Mouse (Mus musculus): Measurements from ENCODE around the gene Spo11. TPM values are rescaled to one million over a fixed set of nuclear protein-coding genes. Genes with fewer than 3 reads are reported as not detected.

Gene Spo11
- total and polyA plus RNA-seq, 3 experiments = not detected

DNA sequence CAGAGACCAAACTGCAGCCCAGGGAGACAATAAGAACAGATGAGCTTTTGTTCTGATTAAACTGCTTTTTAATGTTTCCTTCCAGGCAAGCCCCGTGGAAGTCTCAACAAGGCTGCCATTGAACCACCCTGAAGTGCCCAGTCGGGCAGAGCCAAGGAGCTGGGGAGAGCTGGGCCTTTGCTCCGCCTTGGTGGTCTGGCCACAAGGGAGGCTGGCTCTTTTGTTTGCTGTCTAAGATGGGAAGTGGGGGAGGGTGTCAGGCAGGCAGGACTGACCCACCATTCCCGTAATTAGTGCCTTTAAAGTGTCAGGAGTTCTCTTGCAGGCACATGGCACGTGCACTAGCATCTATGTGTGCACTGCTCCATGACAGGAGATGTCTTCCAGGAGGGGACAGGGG, 18.9 kb upstream of the Spo11 start:
- no peak for DNase-seq (ENCODE audit: low spot score)
- Histone ChIP-seq H3K9me3 (replicated peaks) (peaks cover 43% of the 10 kb centered on the region), H3K4me3 (ENCODE audit: low read depth, low read length) (no peak overlapping the region), H3K36me3 (replicated peaks) (no peaks in the 10 kb centered on the region), H3K4me1 (ENCODE audit: insufficient read depth, low read depth, low read length) (no peaks in the 10 kb centered on the region), H3K27me3 (ENCODE audit: insufficient read depth, low read length) (no peaks in the 10 kb centered on the region; the same call in 1 of the 2 replicates)
- TF ChIP-seq CTCF (IDR thresholded peaks at IDR 0.05; ENCODE audit: low read depth, low read length) (no peak), POLR2AphosphoS5 (IDR thresholded peaks at IDR 0.05; ENCODE audit: insufficient replicate concordance, low read depth, low read length) (no peak), GATA1 (IDR thresholded peaks at IDR 0.05; ENCODE audit: borderline replicate concordance, low read length) (no peak), TAL1 (conservative IDR thresholded peaks at IDR 0.05; ENCODE audit: low read depth, low read length) (no peak), GATA2 (IDR thresholded peaks at IDR 0.05; ENCODE audit: borderline replicate concordance, low read depth, low read length) (no peak)
- ATAC-seq (ENCODE audit: extremely low read depth, insufficient number of reproducible peaks, low FRiP score, poor library complexity, severe bottlenecking) = no peak

- Histone ChIP-seq H3K9me3 (replicated peaks) (peaks cover 40% of the 10 kb centered on the region), H3K36me3 (replicated peaks) (no peaks in the 10 kb centered on the region), H3K4me1 (ENCODE audit: insufficient read depth, low read depth, low read length) (no peaks in the 10 kb centered on the region), H3K4me3 (ENCODE audit: low read depth, low read length) (no peak overlapping the region), H3K27me3 (ENCODE audit: insufficient read depth, low read length) (no peaks in the 10 kb centered on the region; the same call in 1 of the 2 replicates)
- ATAC-seq (ENCODE audit: extremely low read depth, insufficient number of reproducible peaks, low FRiP score, poor library complexity, severe bottlenecking) (no peak), DNase-seq (ENCODE audit: low spot score) (no peak)
- TF ChIP-seq GATA2 (IDR thresholded peaks at IDR 0.05; ENCODE audit: borderline replicate concordance, low read depth, low read length) (no peak), POLR2AphosphoS5 (IDR thresholded peaks at IDR 0.05; ENCODE audit: insufficient replicate concordance, low read depth, low read length) (no peak), CTCF (IDR thresholded peaks at IDR 0.05; ENCODE audit: low read depth, low read length) (no peak), TAL1 (conservative IDR thresholded peaks at IDR 0.05; ENCODE audit: low read depth, low read length) (no peak), GATA1 (IDR thresholded peaks at IDR 0.05; ENCODE audit: borderline replicate concordance, low read length) (no peak)
Measured at GRCm38 (mm10) chr2:172959006-172959768, 18.3 kb upstream of the Spo11 start.

- H3K9me3 ChIP-seq (replicated peaks) = peaks cover 47% of the 10 kb centered on the region
- H3K36me3 ChIP-seq (replicated peaks) = no peaks in the 10 kb centered on the region
- no peaks in the 10 kb centered on the region; the same call in 1 of the 2 replicates for H3K27me3 ChIP-seq (ENCODE audit: insufficient read depth, low read length)
- DNase-seq (ENCODE audit: low spot score) (no peak), ATAC-seq (ENCODE audit: extremely low read depth, insufficient number of reproducible peaks, low FRiP score, poor library complexity, severe bottlenecking) (no peak)
- H3K4me1 ChIP-seq (ENCODE audit: insufficient read depth, low read depth, low read length) = no peaks in the 10 kb centered on the region
- no peak overlapping the region for H3K4me3 ChIP-seq (ENCODE audit: low read depth, low read length)
- TF ChIP-seq TAL1 (conservative IDR thresholded peaks at IDR 0.05; ENCODE audit: low read depth, low read length) = no peak
- no peak for TF ChIP-seq POLR2AphosphoS5 (IDR thresholded peaks at IDR 0.05; ENCODE audit: insufficient replicate concordance, low read depth, low read length)
Measured at GRCm38 (mm10) chr2:172960350-172960749, 17.1 kb upstream of the Spo11 start.

DNA sequence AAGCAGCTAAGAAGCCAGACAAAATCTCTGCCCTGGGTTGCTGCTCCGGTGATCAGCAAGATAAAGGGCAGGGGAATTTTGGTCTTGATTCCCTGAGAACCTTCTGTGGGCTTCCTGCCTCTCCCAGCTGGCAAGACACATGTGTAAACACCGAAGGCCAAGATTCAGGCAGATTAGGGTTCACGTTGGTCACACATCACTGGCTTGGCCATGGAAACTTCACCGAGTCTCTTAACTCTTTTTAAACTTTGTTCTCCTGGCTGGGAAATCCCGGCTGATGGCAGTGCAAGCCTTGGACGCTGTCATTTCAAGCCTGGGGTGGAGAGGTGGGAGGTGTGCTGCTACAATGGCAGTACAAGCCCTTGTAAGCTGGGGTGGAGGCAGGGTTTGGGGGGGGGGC, 16.3 kb upstream of the Spo11 start:
- H3K4me1 ChIP-seq (ENCODE audit: insufficient read depth, low read depth, low read length) = no peaks in the 10 kb centered on the region
- TF ChIP-seq GATA1 (IDR thresholded peaks at IDR 0.05; ENCODE audit: borderline replicate concordance, low read length) (no peak), CTCF (IDR thresholded peaks at IDR 0.05; ENCODE audit: low read depth, low read length) (no peak), GATA2 (IDR thresholded peaks at IDR 0.05; ENCODE audit: borderline replicate concordance, low read depth, low read length) (no peak), POLR2AphosphoS5 (IDR thresholded peaks at IDR 0.05; ENCODE audit: insufficient replicate concordance, low read depth, low read length) (no peak), TAL1 (conservative IDR thresholded peaks at IDR 0.05; ENCODE audit: low read depth, low read length) (no peak)
- no peaks in the 10 kb centered on the region; the same call in 1 of the 2 replicates for H3K27me3 ChIP-seq (ENCODE audit: insufficient read depth, low read length)
- DNase-seq (ENCODE audit: low spot score) = no peak
- peaks cover 47% of the 10 kb centered on the region for H3K9me3 ChIP-seq (replicated peaks)
- ATAC-seq (ENCODE audit: extremely low read depth, insufficient number of reproducible peaks, low FRiP score, poor library complexity, severe bottlenecking) = no peak
- no peaks in the 10 kb centered on the region for H3K36me3 ChIP-seq (replicated peaks)
- no peak overlapping the region for H3K4me3 ChIP-seq (ENCODE audit: low read depth, low read length)

- DNase-seq (ENCODE audit: low spot score) = no peak
- no peak for ATAC-seq (ENCODE audit: extremely low read depth, insufficient number of reproducible peaks, low FRiP score, poor library complexity, severe bottlenecking)
- no peaks in the 10 kb centered on the region for H3K27me3 ChIP-seq (ENCODE audit: insufficient read depth, low read length)
- TF ChIP-seq GATA1 (IDR thresholded peaks at IDR 0.05; ENCODE audit: borderline replicate concordance, low read length) (no peak), POLR2AphosphoS5 (IDR thresholded peaks at IDR 0.05; ENCODE audit: insufficient replicate concordance, low read depth, low read length) (no peak), CTCF (IDR thresholded peaks at IDR 0.05; ENCODE audit: low read depth, low read length) (no peak), GATA2 (IDR thresholded peaks at IDR 0.05; ENCODE audit: borderline replicate concordance, low read depth, low read length) (no peak), TAL1 (conservative IDR thresholded peaks at IDR 0.05; ENCODE audit: low read depth, low read length) (no peak)
- H3K9me3 ChIP-seq (replicated peaks) = peaks cover 42% of the 10 kb centered on the region
- H3K36me3 ChIP-seq (replicated peaks) = no peaks in the 10 kb centered on the region
- H3K4me1 ChIP-seq (ENCODE audit: insufficient read depth, low read depth, low read length) = no peaks in the 10 kb centered on the region
- no peak overlapping the region for H3K4me3 ChIP-seq (ENCODE audit: low read depth, low read length)
Measured at GRCm38 (mm10) chr2:172965249-172965648, 12.3 kb upstream of the Spo11 start.

- ATAC-seq (ENCODE audit: extremely low read depth, insufficient number of reproducible peaks, low FRiP score, poor library complexity, severe bottlenecking) (no peak), DNase-seq (ENCODE audit: low spot score) (no peak)
- H3K27me3 ChIP-seq (ENCODE audit: insufficient read depth, low read length) = no peaks in the 10 kb centered on the region
- H3K36me3 ChIP-seq (replicated peaks) = no peaks in the 10 kb centered on the region
- no peaks in the 10 kb centered on the region for H3K4me1 ChIP-seq (ENCODE audit: insufficient read depth, low read depth, low read length)
- no peak overlapping the region for H3K4me3 ChIP-seq (ENCODE audit: low read depth, low read length)
- H3K9me3 ChIP-seq (replicated peaks) = peaks cover 31% of the 10 kb centered on the region
- no peak for TF ChIP-seq GATA1 (IDR thresholded peaks at IDR 0.05; ENCODE audit: borderline replicate concordance, low read length)
- TF ChIP-seq TAL1 (conservative IDR thresholded peaks at IDR 0.05; ENCODE audit: low read depth, low read length) = no peak
- no peak for TF ChIP-seq GATA2 (IDR thresholded peaks at IDR 0.05; ENCODE audit: borderline replicate concordance, low read depth, low read length)
- no peak for TF ChIP-seq POLR2AphosphoS5 (IDR thresholded peaks at IDR 0.05; ENCODE audit: insufficient replicate concordance, low read depth, low read length)
- no peak for TF ChIP-seq CTCF (IDR thresholded peaks at IDR 0.05; ENCODE audit: low read depth, low read length)
Measured at GRCm38 (mm10) chr2:172966480-172966879, 11.0 kb upstream of the Spo11 start.
